Mouse (Mus musculus) neural tube, embryonic 14.5 days (tissue): Measurements from ENCODE around the gene Kdm4b. TPM values are rescaled to one million over a fixed set of nuclear protein-coding genes. Genes with fewer than 3 reads are reported as not detected.
A peak's percentile ranks its signal among the peaks of the same experiment; 100 is the strongest.

Experiments used
- ATAC-seq: fragments of 200-750 bp; cut with Nextera tagmentation; 2 replicates; pipeline ENCODE4 v1.8.0; 2017; ENCODE audit warnings: low read depth, mild to moderate bottlenecking, moderate TSS enrichment, moderate library complexity
- H3K27ac ChIP-seq: fragments of 300-500 bp; sonication (generic); 2 replicates; pipeline ENCODE4 v1.5.1; 2014; ENCODE audit warnings: low read depth, mild to moderate bottlenecking, control low read depth, low read length, moderate library complexity, mixed read lengths
- H3K27me3 ChIP-seq: fragments of 300-500 bp; sonication (generic); 2 replicates; pipeline ENCODE4 v1.6.1; 2014; ENCODE audit warnings: low read length; ENCODE audit not compliant: control insufficient read depth, insufficient read depth
- H3K36me3 ChIP-seq: fragments of 300-500 bp; sonication (generic); 2 replicates; pipeline ENCODE4 v1.6.1; 2014; ENCODE audit warnings: low read length, mixed read lengths; ENCODE audit not compliant: control insufficient read depth, insufficient read depth
- H3K4me1 ChIP-seq: fragments of 300-500 bp; sonication (generic); 2 replicates; pipeline ENCODE4 v1.6.1; 2014; ENCODE audit warnings: low read length; ENCODE audit not compliant: control insufficient read depth, insufficient read depth
- H3K4me2 ChIP-seq: fragments of 300-500 bp; sonication (generic); 2 replicates; pipeline ENCODE4 v1.6.1; 2014; ENCODE audit warnings: mild to moderate bottlenecking, low read depth, low read length, control low read depth
- H3K4me3 ChIP-seq: fragments of 300-500 bp; sonication (generic); 2 replicates; pipeline ENCODE4 v1.5.1; 2014; ENCODE audit warnings: low read depth, low read length, control low read depth, mixed read lengths
- H3K9ac ChIP-seq: fragments of 300-500 bp; sonication (generic); replicated peaks from 2 replicates; pipeline ENCODE4 v1.6.1; 2014; ENCODE audit warnings: low read depth, mild to moderate bottlenecking, control low read depth, low read length, mixed read lengths
- H3K9me3 ChIP-seq: fragments of 300-500 bp; sonication (generic); 2 replicates; pipeline ENCODE4 v1.6.1; 2016; ENCODE audit warnings: low read length; ENCODE audit not compliant: control insufficient read depth
- WGBS: fragments of 180-500 bp; shearing (Covaris S2); extraction: QIAGEN DNeasy Blood & Tissue Kit; methylation state at CpG from one replicate; pipeline ENCODE4 v1.1.7; 2014; 5-methylcytosine and 5-hydroxymethylcytosine counted together
- polyA plus RNA-seq: library from polyadenylated mRNA; unstranded; fragments of >200 nt; fragmentation: Nextera tagmentation; extraction: Ambion mirVana; gene quantifications from 2 replicates; pipeline ENCODE4 v1.2.1, GENCODE M21; 2014

The Kdm4b gene
- polyA plus RNA-seq, 1 experiment from 2014 or later: 58.6 TPM

- Histone ChIP-seq H3K4me1 (peaks cover 12% of the 10 kb centered on the region), H3K9ac (no peak overlapping the region)
- WGBS: 72% methylated on average over 5 of the region's 5 CpGs
Observed at GRCm38 (mm10) chr17:56381183-56381582, 55.3 kb downstream of the Kdm4b start.

GRCm38 (mm10) chr17:56382997-56383396, 57.1 kb downstream of the Kdm4b start:
- 59% methylated on average over 8 of the region's 8 CpGs for WGBS

More at GRCm38 (mm10) chr17:56381183-56381582, 55.3 kb downstream of the Kdm4b start:
- Histone ChIP-seq H3K9me3 (no peaks in the 10 kb centered on the region), H3K27ac (0 out of 2 replicates have a peak overlapping the region, but pooled peaks have one; percentile 29), H3K4me3 (no peak overlapping the region), H3K27me3 (no peaks in the 10 kb centered on the region), H3K36me3 (peaks cover 24% of the 10 kb centered on the region), H3K4me2 (no peak overlapping the region)
- no peak for ATAC-seq

GRCm38 (mm10) chr17:56384903-56385302, 59.0 kb downstream of the Kdm4b start:
- 39% methylated on average over 6 of the region's 6 CpGs for WGBS
- ATAC-seq: peak; percentile 42; the same call in 1 of the 2 replicates
- peaks cover 12% of the 10 kb centered on the region for H3K4me1 ChIP-seq
- H3K27ac ChIP-seq: no peak overlapping the region
- no peak overlapping the region for H3K4me2 ChIP-seq
- no peak overlapping the region for H3K9ac ChIP-seq
- H3K36me3 ChIP-seq: peaks cover 45% of the 10 kb centered on the region
- H3K9me3 ChIP-seq: no peaks in the 10 kb centered on the region
- no peak overlapping the region for H3K4me3 ChIP-seq
- H3K27me3 ChIP-seq: no peaks in the 10 kb centered on the region

More at GRCm38 (mm10) chr17:56382997-56383396, 57.1 kb downstream of the Kdm4b start:
- Histone ChIP-seq H3K36me3 (peaks cover 27% of the 10 kb centered on the region), H3K4me3 (no peak overlapping the region), H3K27ac (no peak overlapping the region), H3K9ac (no peak overlapping the region), H3K4me2 (no peak overlapping the region), H3K9me3 (no peaks in the 10 kb centered on the region), H3K4me1 (peaks cover 12% of the 10 kb centered on the region), H3K27me3 (no peaks in the 10 kb centered on the region)
- ATAC-seq: no peak

- Histone ChIP-seq H3K36me3 (peaks cover 48% of the 10 kb centered on the region), H3K9me3 (no peaks in the 10 kb centered on the region), H3K4me2 (no peak overlapping the region), H3K4me1 (no peaks in the 10 kb centered on the region), H3K27ac (no peak overlapping the region), H3K9ac (no peak overlapping the region), H3K27me3 (no peaks in the 10 kb centered on the region), H3K4me3 (no peak overlapping the region)
- ATAC-seq: no peak
- 78% methylated on average over 6 of the region's 6 CpGs for WGBS
Observed at GRCm38 (mm10) chr17:56387612-56388011, 61.8 kb downstream of the Kdm4b start.

GRCm38 (mm10) chr17:56393238-56393637, 67.4 kb downstream of the Kdm4b start:
- peaks cover 64% of the 10 kb centered on the region for H3K36me3 ChIP-seq
- no peak overlapping the region for H3K27ac ChIP-seq
- H3K9me3 ChIP-seq: no peaks in the 10 kb centered on the region
- H3K4me1 ChIP-seq: no peaks in the 10 kb centered on the region
- no peak overlapping the region for H3K9ac ChIP-seq
- no peak overlapping the region for H3K4me3 ChIP-seq
- no peak overlapping the region for H3K4me2 ChIP-seq
- H3K27me3 ChIP-seq: no peaks in the 10 kb centered on the region
- ATAC-seq: no peak
- 91% methylated on average over 6 of the region's 6 CpGs for WGBS

- Histone ChIP-seq H3K4me3 (no peak overlapping the region), H3K4me2 (no peak overlapping the region), H3K27me3 (no peaks in the 10 kb centered on the region), H3K9me3 (no peaks in the 10 kb centered on the region), H3K36me3 (peaks cover 64% of the 10 kb centered on the region), H3K4me1 (no peaks in the 10 kb centered on the region), H3K9ac (no peak overlapping the region), H3K27ac (no peak overlapping the region)
- WGBS: 95% methylated on average over 10 of the region's 10 CpGs
- no peak for ATAC-seq
Observed at GRCm38 (mm10) chr17:56393889-56394288, 68.0 kb downstream of the Kdm4b start.

GRCm38 (mm10) chr17:56396051-56396450, 70.2 kb downstream of the Kdm4b start:
- H3K9me3 ChIP-seq: no peaks in the 10 kb centered on the region
- 97% methylated on average over 6 of the region's 6 CpGs for WGBS
- no peak overlapping the region for H3K27ac ChIP-seq

GRCm38 (mm10) chr17:56400221-56400620, 74.4 kb downstream of the Kdm4b start:
- no peak overlapping the region for H3K27ac ChIP-seq
- H3K4me2 ChIP-seq: no peak overlapping the region
- 92% methylated on average over 3 of the region's 3 CpGs for WGBS
- H3K4me1 ChIP-seq: no peaks in the 10 kb centered on the region
- no peak for ATAC-seq
- no peak overlapping the region for H3K4me3 ChIP-seq
- H3K9ac ChIP-seq: no peak overlapping the region
- no peaks in the 10 kb centered on the region for H3K27me3 ChIP-seq
- H3K9me3 ChIP-seq: no peaks in the 10 kb centered on the region
- peaks cover 69% of the 10 kb centered on the region for H3K36me3 ChIP-seq

More at GRCm38 (mm10) chr17:56396051-56396450, 70.2 kb downstream of the Kdm4b start:
- no peak overlapping the region for H3K9ac ChIP-seq
- H3K36me3 ChIP-seq: peaks cover 66% of the 10 kb centered on the region
- H3K4me2 ChIP-seq: no peak overlapping the region
- ATAC-seq: no peak
- H3K27me3 ChIP-seq: no peaks in the 10 kb centered on the region
- H3K4me3 ChIP-seq: no peak overlapping the region
- H3K4me1 ChIP-seq: no peaks in the 10 kb centered on the region

GRCm38 (mm10) chr17:56401051-56401521, 75.2 kb downstream of the Kdm4b start:
- no peak for ATAC-seq
- WGBS: 93% methylated on average over 4 of the region's 4 CpGs

More at GRCm38 (mm10) chr17:56401051-56401521, 75.2 kb downstream of the Kdm4b start:
- Histone ChIP-seq H3K9ac (no peak overlapping the region), H3K4me1 (no peaks in the 10 kb centered on the region), H3K4me2 (no peak overlapping the region), H3K27me3 (no peaks in the 10 kb centered on the region), H3K36me3 (peaks cover 66% of the 10 kb centered on the region), H3K4me3 (no peak overlapping the region), H3K27ac (no peak overlapping the region), H3K9me3 (no peaks in the 10 kb centered on the region)
